Mouse (Mus musculus): ENCODE measurements around the gene 2310034G01Rik. TPM values are rescaled to one million over a fixed set of nuclear protein-coding genes. Genes with fewer than 3 reads are reported as not detected.

Gene 2310034G01Rik
- polyA plus RNA-seq, 1 experiment = 0.51 TPM

- H3K27ac ChIP-seq (ENCODE audit: insufficient read depth, low read length) = no peak overlapping the region
- TF ChIP-seq CTCF (IDR thresholded peaks at IDR 0.05; ENCODE audit: borderline replicate concordance, insufficient read depth, low read length) (no peak), POLR2A (IDR thresholded peaks at IDR 0.05; ENCODE audit: low read depth, low read length) (no peak)
- no peak overlapping the region for H3K4me3 ChIP-seq (ENCODE audit: insufficient read depth, low read length)
- no peaks in the 10 kb centered on the region for H3K4me1 ChIP-seq (ENCODE audit: control insufficient read depth, insufficient read depth, low read length)
Observed at GRCm38 (mm10) chr19:46310312-46310865, 39.7 kb downstream of the 2310034G01Rik start.

DNA sequence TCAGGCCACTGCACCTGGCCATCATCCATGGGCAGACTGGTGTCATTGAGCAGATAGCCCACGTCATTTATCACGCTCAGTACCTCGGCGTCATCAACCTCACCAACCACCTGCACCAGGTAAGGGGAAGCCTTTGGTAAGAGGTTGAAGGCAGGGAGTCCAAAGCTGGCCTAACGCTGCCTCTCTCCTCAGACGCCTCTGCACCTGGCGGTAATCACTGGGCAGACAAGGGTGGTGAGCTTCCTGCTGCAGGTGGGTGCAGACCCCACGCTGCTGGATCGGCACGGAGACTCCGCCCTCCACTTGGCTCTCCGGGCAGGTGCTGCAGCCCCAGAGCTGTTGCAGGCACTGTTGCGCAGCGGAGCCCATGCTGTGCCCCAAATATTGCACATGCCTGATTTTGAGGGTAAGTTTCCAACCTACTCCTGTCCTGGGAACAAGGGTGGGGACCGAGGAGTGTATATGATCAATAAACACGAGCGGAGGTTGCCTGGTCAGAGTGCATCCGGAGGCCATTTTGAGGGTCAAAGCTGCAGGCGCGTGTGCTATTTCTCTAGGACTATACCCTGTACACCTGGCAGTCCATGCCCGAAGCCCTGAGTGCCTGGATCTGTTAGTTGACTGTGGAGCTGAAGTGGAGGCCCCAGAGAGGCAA is 40.3 kb downstream of the 2310034G01Rik start:
- TF ChIP-seq POLR2A (IDR thresholded peaks at IDR 0.05; ENCODE audit: low read depth, low read length) (no peak), CTCF (IDR thresholded peaks at IDR 0.05; ENCODE audit: borderline replicate concordance, insufficient read depth, low read length) (no peak)
- no peak overlapping the region for H3K27ac ChIP-seq (ENCODE audit: insufficient read depth, low read length)
- no peaks in the 10 kb centered on the region for H3K4me1 ChIP-seq (ENCODE audit: control insufficient read depth, insufficient read depth, low read length)
- no peak overlapping the region for H3K4me3 ChIP-seq (ENCODE audit: insufficient read depth, low read length)

DNA sequence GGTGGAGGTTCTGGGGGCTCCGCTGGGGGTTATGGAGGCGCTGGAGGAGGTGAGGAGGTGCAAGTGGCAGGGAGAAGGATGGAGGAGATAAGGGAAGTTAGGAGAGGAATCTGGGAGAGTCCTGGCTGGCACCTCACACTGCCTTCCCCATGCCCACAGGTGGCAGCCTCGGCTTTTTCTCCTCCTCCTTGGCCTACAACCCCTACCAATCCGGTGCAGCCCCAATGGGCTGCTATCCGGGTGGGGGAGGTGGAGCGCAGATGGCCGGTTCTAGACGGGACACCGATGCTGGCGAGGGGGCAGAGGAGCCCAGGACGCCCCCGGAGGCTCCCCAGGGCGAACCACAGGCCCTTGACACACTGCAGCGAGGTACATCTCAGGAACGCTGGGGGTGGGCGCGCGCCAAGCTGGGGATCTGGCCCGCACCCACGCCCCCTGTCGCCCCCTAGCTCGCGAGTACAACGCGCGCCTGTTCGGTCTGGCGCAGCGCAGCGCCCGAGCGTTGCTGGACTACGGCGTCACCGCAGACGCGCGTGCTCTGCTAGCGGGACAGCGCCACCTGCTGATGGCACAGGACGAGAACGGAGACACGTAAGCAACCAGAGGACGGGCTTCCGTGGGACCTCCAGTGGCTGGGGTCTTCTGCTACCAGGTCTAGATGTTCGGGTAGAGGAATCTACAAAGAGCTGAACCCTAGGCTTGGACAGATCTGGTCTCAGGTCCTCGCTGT is 41.2 kb downstream of the 2310034G01Rik start:
- TF ChIP-seq CTCF (IDR thresholded peaks at IDR 0.05; ENCODE audit: borderline replicate concordance, insufficient read depth, low read length) = peak; percentile 100
- TF ChIP-seq POLR2A (IDR thresholded peaks at IDR 0.05; ENCODE audit: low read depth, low read length) = no peak
- H3K4me3 ChIP-seq (ENCODE audit: insufficient read depth, low read length) = no peak overlapping the region

GRCm38 (mm10) chr19:46308303-46308702 is 41.8 kb downstream of the 2310034G01Rik start:
- TF ChIP-seq POLR2A (IDR thresholded peaks at IDR 0.05; ENCODE audit: low read depth, low read length) (no peak), CTCF (IDR thresholded peaks at IDR 0.05; ENCODE audit: borderline replicate concordance, insufficient read depth, low read length) (no peak)
- Histone ChIP-seq H3K4me3 (ENCODE audit: insufficient read depth, low read length) (no peak overlapping the region), H3K27ac (ENCODE audit: insufficient read depth, low read length) (no peak overlapping the region), H3K4me1 (ENCODE audit: control insufficient read depth, insufficient read depth, low read length) (peaks cover 4% of the 10 kb centered on the region; the same call in 1 of the 2 replicates)

More for the DNA sequence above, 41.2 kb downstream of the 2310034G01Rik start:
- Histone ChIP-seq H3K4me1 (ENCODE audit: control insufficient read depth, insufficient read depth, low read length) (peaks cover under 1% of the 10 kb centered on the region; the same call in 1 of the 2 replicates), H3K27ac (ENCODE audit: insufficient read depth, low read length) (no peak overlapping the region)

DNA sequence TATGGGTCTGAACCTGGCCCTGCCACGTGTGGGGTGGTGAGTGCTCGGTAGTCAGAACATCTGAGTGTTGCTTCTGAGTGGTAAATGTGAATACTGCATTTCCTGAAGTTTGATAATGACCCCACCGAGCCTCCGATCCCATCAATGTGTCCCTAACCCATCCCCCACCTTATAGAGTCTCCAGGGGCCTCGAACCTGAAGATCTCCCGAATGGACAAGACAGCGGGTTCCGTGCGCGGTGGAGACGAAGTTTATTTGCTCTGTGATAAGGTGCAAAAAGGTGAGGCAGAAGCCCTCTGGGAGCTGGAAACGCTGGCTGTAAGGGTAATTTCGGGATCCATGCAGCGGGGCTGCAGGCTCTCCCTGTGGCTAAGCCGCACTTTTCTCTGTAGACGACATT is 42.3 kb downstream of the 2310034G01Rik start:
- Histone ChIP-seq H3K27ac (ENCODE audit: insufficient read depth, low read length) (no peak overlapping the region), H3K4me1 (ENCODE audit: control insufficient read depth, insufficient read depth, low read length) (peaks cover 4% of the 10 kb centered on the region; the same call in 1 of the 2 replicates), H3K4me3 (ENCODE audit: insufficient read depth, low read length) (no peak overlapping the region)
- TF ChIP-seq CTCF (IDR thresholded peaks at IDR 0.05; ENCODE audit: borderline replicate concordance, insufficient read depth, low read length) (no peak), POLR2A (IDR thresholded peaks at IDR 0.05; ENCODE audit: low read depth, low read length) (no peak)

DNA sequence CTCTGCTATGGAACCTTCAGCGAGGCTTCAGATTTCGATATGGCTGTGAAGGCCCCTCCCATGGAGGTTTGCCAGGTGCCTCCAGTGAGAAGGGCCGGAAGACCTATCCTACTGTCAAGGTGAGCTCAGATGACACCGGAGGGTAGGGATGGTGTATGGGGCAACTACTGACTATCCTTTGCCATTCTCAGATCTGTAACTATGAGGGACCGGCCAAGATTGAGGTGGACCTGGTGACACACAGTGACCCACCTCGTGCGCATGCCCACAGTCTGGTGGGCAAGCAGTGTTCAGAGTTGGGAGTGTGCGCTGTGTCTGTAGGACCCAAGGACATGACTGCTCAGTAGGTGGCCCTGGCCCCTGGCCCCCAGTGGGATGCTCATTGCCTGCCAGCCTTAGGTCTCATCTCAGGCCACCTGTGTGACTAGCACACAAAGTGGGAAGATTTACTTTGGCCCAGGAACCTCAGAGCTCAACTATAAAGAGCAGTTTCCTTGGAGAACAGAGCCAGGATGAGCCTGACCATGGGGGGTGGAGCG is 43.3 kb downstream of the 2310034G01Rik start:
- H3K4me3 ChIP-seq (ENCODE audit: insufficient read depth, low read length) = no peak overlapping the region

DNA sequence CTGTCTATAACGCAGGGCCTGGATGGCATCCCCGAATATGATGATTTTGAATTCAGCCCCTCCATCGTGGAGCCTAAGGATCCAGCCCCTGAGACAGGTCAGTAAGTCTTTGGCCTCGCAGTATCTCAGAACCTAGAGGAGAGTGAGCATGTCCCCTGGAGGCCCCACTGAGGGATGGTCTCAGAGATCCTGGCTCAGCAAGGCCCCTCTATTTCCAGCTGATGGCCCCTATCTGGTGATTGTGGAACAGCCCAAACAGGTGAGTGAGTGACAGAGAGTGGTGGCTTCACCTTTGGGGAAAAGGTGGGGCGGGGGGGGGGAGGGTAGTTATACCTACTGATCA is 43.9 kb downstream of the 2310034G01Rik start:
- TF ChIP-seq CTCF (IDR thresholded peaks at IDR 0.05; ENCODE audit: borderline replicate concordance, insufficient read depth, low read length) (no peak), POLR2A (IDR thresholded peaks at IDR 0.05; ENCODE audit: low read depth, low read length) (no peak)
- Histone ChIP-seq H3K4me3 (ENCODE audit: insufficient read depth, low read length) (peak overlapping the region; percentile 74), H3K4me1 (ENCODE audit: control insufficient read depth, insufficient read depth, low read length) (peaks cover 4% of the 10 kb centered on the region; the same call in 1 of the 2 replicates), H3K27ac (ENCODE audit: insufficient read depth, low read length) (0 out of 2 replicates have a peak overlapping the region, but pooled peaks have one; percentile 21)

More for the DNA sequence above, 43.3 kb downstream of the 2310034G01Rik start:
- TF ChIP-seq POLR2A (IDR thresholded peaks at IDR 0.05; ENCODE audit: low read depth, low read length) = no peak
- no peak for TF ChIP-seq CTCF (IDR thresholded peaks at IDR 0.05; ENCODE audit: borderline replicate concordance, insufficient read depth, low read length)
- H3K4me1 ChIP-seq (ENCODE audit: control insufficient read depth, insufficient read depth, low read length) = peaks cover 4% of the 10 kb centered on the region; the same call in 1 of the 2 replicates
- H3K27ac ChIP-seq (ENCODE audit: insufficient read depth, low read length) = no peak overlapping the region

DNA sequence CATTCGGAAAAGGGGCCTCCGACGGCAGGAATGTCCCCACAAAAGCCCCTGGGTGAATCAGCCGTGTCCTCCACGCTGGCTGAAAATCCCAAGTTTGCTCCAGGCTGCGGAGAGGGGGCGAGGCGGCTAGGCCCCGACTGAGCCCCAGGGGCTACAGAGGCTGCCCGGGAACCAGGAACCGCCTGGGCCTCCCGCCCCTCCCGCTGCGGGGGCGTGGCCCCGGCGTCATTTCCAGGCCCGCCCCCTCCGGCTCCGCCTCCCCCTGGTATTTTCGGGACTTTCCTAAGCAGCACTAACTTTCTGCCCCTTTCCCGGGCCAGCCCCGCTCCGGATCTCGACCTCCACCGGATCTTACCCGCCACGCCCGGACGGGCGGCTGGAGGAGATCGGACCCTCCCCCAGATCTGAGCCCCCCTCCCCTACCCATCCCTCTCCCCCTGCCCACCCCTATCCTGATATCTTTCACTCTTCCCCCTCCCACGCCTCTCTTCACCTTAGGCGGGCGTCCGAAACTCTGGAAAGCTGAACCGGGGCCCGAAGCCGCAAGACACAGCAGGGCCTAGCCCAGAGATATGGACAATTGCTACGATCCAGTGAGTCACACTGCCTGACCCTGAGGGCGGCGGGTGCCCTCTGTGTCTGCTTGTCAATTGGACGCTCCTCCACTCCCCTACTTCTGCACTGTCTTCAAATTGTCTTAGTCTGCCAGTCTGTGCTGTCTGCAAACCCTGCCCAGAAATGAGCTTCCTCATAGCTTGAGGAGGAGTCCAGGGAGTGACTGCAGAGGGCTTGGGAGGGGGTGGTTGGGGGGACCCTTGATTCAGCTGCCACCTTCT is 44.5 kb downstream of the 2310034G01Rik start:
- H3K4me1 ChIP-seq (ENCODE audit: control insufficient read depth, insufficient read depth, low read length) = peaks cover 4% of the 10 kb centered on the region; the same call in 1 of the 2 replicates
- peak overlapping the region; percentile 74 for H3K4me3 ChIP-seq (ENCODE audit: insufficient read depth, low read length)
- H3K27ac ChIP-seq (ENCODE audit: insufficient read depth, low read length) = peak overlapping the region; percentile 29
- TF ChIP-seq POLR2A (IDR thresholded peaks at IDR 0.05; ENCODE audit: low read depth, low read length) (peak; percentile 78), CTCF (IDR thresholded peaks at IDR 0.05; ENCODE audit: borderline replicate concordance, insufficient read depth, low read length) (no peak)

GRCm38 (mm10) chr19:46304908-46305333 is 45.2 kb downstream of the 2310034G01Rik start:
- Histone ChIP-seq H3K4me1 (ENCODE audit: control insufficient read depth, insufficient read depth, low read length) (peaks cover 6% of the 10 kb centered on the region), H3K27ac (ENCODE audit: insufficient read depth, low read length) (peak overlapping the region; percentile 29), H3K4me3 (ENCODE audit: insufficient read depth, low read length) (peak overlapping the region; percentile 74)
- TF ChIP-seq CTCF (IDR thresholded peaks at IDR 0.05; ENCODE audit: borderline replicate concordance, insufficient read depth, low read length) (no peak), POLR2A (IDR thresholded peaks at IDR 0.05; ENCODE audit: low read depth, low read length) (no peak; the same call in 1 of the 2 replicates)
